Comparison of ENCODE assay signal across 10 mouse cellular contexts in genomic region chr10:43171106-43171505, GRCm38 (mm10). TPM values are rescaled to one million over a fixed set of nuclear protein-coding genes. Genes with fewer than 3 reads are reported as not detected.
DNase-seq lines count a peak whose midpoint lies in the region; ATAC-seq and TF ChIP-seq lines count a peak whose summit lies in the region.
"Had no signal": no experiment of that assay in that cellular context is flagged by ENCODE, and none has a peak within 500 bp of the region (broad histone marks: within the 10 kb centered on the region; RNA-seq: fewer than 3 reads in every experiment).

No protein-coding gene starts in this region.

- no peak overlapping the region for H3K9ac ChIP-seq in forebrain, embryonic 11.5 days (ENCODE audit: low read length)
- H3K9ac ChIP-seq in hindbrain, postnatal 0 days (replicated peaks; ENCODE audit: low read length): peak overlapping the region; percentile 41
- peak overlapping the region; percentile 29 for H3K9ac ChIP-seq in neural tube, embryonic 15.5 days (replicated peaks)

- 0 out of 2 replicates have a peak overlapping the region, but pooled peaks have one; percentile 2 for H3K4me3 ChIP-seq in forebrain, embryonic 11.5 days (ENCODE audit: low read depth, low read length)
- H3K4me3 ChIP-seq in hindbrain, postnatal 0 days (ENCODE audit: low read length): peak overlapping the region; percentile 74
- H3K4me3 ChIP-seq in neural tube, embryonic 15.5 days (replicated peaks): peak overlapping the region; percentile 34

- peak; percentile 24 for DNase-seq in heart, adult 8-10 months (ENCODE audit: low spot score)
- DNase-seq in heart, adult 11 months: no peak
- DNase-seq in forebrain, embryonic 11.5 days (ENCODE audit: low spot score): peak; percentile 63
- DNase-seq in hindbrain, postnatal 0 days (ENCODE audit: low spot score): no peak
- no peak for DNase-seq in testis, postnatal 10 days (ENCODE audit: low spot score)
- no peak for DNase-seq in kidney, postnatal 10 days
- DNase-seq: thymus, adult 18-20 months had no signal

- no peaks in the 10 kb centered on the region for H3K36me3 ChIP-seq in forebrain, embryonic 11.5 days (ENCODE audit: control insufficient read depth, insufficient read depth, low read length)
- H3K36me3 ChIP-seq in hindbrain, postnatal 0 days (ENCODE audit: insufficient read depth, low read length): no peaks in the 10 kb centered on the region
- H3K36me3 ChIP-seq in neural tube, embryonic 15.5 days: no peaks in the 10 kb centered on the region

- no peak for ATAC-seq in forebrain, embryonic 11.5 days (replicated peaks; ENCODE audit: low FRiP score)
- no peak for ATAC-seq in hindbrain, postnatal 0 days
- ATAC-seq in neural tube, embryonic 15.5 days (ENCODE audit: low FRiP score): no peak
- no peak for ATAC-seq in granulocyte monocyte progenitor cell, adult 5-6 weeks (replicated peaks; ENCODE audit: poor library complexity, severe bottlenecking)

- H3K27ac ChIP-seq in forebrain, embryonic 11.5 days (ENCODE audit: low read depth, low read length): no peak overlapping the region
- H3K27ac ChIP-seq in hindbrain, postnatal 0 days: no peak overlapping the region
- H3K27ac ChIP-seq in neural tube, embryonic 15.5 days (replicated peaks): 0 out of 2 replicates have a peak overlapping the region, but pooled peaks have one; percentile 30

- H3K4me2 ChIP-seq in forebrain, embryonic 11.5 days (ENCODE audit: low read depth, low read length, severe bottlenecking): peak overlapping the region; percentile 30
- H3K4me2 ChIP-seq in hindbrain, postnatal 0 days (ENCODE audit: low read depth, low read length): peak overlapping the region; percentile 83
- H3K4me2 ChIP-seq in neural tube, embryonic 15.5 days: peak overlapping the region; percentile 89

- peaks cover 2% of the 10 kb centered on the region; the same call in 1 of the 2 replicates for H3K9me3 ChIP-seq in forebrain, embryonic 11.5 days (ENCODE audit: control insufficient read depth, low read length)
- H3K9me3 ChIP-seq in hindbrain, postnatal 0 days (ENCODE audit: low read length): no peaks in the 10 kb centered on the region
- H3K9me3 ChIP-seq in neural tube, embryonic 15.5 days (replicated peaks): no peaks in the 10 kb centered on the region

- peaks cover 8% of the 10 kb centered on the region; the same call in 1 of the 2 replicates for H3K4me1 ChIP-seq in forebrain, embryonic 11.5 days (replicated peaks; ENCODE audit: control insufficient read depth, insufficient read depth, low read length)
- H3K4me1 ChIP-seq in hindbrain, postnatal 0 days (ENCODE audit: insufficient read depth, low read length): peaks cover 10% of the 10 kb centered on the region; the same call in 1 of the 2 replicates
- H3K4me1 ChIP-seq in neural tube, embryonic 15.5 days: peaks cover 62% of the 10 kb centered on the region

- peaks cover 6% of the 10 kb centered on the region for H3K27me3 ChIP-seq in forebrain, embryonic 11.5 days (ENCODE audit: control insufficient read depth, insufficient read depth, low read length)
- no peaks in the 10 kb centered on the region for H3K27me3 ChIP-seq in hindbrain, postnatal 0 days (ENCODE audit: insufficient read depth, low read length)
- no peaks in the 10 kb centered on the region for H3K27me3 ChIP-seq in neural tube, embryonic 15.5 days (replicated peaks)

- WGBS in forebrain, embryonic 11.5 days: 2% methylated on average over 8 of the region's 8 CpGs
- 11% methylated on average over 8 of the region's 8 CpGs for WGBS in hindbrain, postnatal 0 days
- 8% methylated on average over 8 of the region's 8 CpGs for WGBS in neural tube, embryonic 15.5 days

- no peak for TF ChIP-seq CTCF in hindbrain, postnatal 0 days (IDR thresholded peaks at IDR 0.05; ENCODE audit: low read depth)

RNA-seq across cellular contexts. Expression of gene Sobp, which starts 3.2 kb away (rescaled TPM):
- total RNA-seq in heart, adult 8-10 months (2022): 10 to 100 TPM; 13.3 to 17.7 (median 15.5) TPM
- polyA plus RNA-seq in forebrain, embryonic 11.5 days (2014; fragmentation: Nextera tagmentation; extraction: Ambion mirVana): 5.5 and 5.7 TPM in 2 replicates
- 21.4 and 26.1 TPM in 2 replicates for total RNA-seq in hindbrain, postnatal 0 days (2014; rRNA removed)
- polyA plus RNA-seq in hindbrain, postnatal 0 days (2015; fragmentation: Nextera tagmentation; extraction: Ambion mirVana): 11.9 and 13.8 TPM in 2 replicates
- polyA plus RNA-seq in neural tube, embryonic 15.5 days (2015; fragmentation: Nextera tagmentation; extraction: Ambion mirVana): 7.7 and 10.0 TPM in 2 replicates
- not detected in 2 replicates for total RNA-seq in granulocyte monocyte progenitor cell, adult 5-6 weeks (2014; fragmentation: Nextera tagmentation)
- total RNA-seq in granulocyte monocyte progenitor cell, adult 5-6 weeks (2017): not detected in 2 replicates
- total RNA-seq: common myeloid progenitor, adult 5-6 weeks had no signal

RNA-seq across cellular contexts. Expression of gene 9030612E09Rik, which starts 3.4 kb away (rescaled TPM):
- 1 to 10 TPM; 2.7 to 3.3 (median 2.9) TPM for total RNA-seq in heart, adult 8-10 months (2022)
- 1.3 and 1.7 TPM in 2 replicates for polyA plus RNA-seq in forebrain, embryonic 11.5 days (2014; fragmentation: Nextera tagmentation; extraction: Ambion mirVana)
- 0.58 and 0.73 TPM in 2 replicates for total RNA-seq in hindbrain, postnatal 0 days (2014; rRNA removed)
- polyA plus RNA-seq in hindbrain, postnatal 0 days (2015; fragmentation: Nextera tagmentation; extraction: Ambion mirVana): 1.7 and 1.9 TPM in 2 replicates
- 1.4 and 1.5 TPM in 2 replicates for polyA plus RNA-seq in neural tube, embryonic 15.5 days (2015; fragmentation: Nextera tagmentation; extraction: Ambion mirVana)
- not detected in 2 replicates for total RNA-seq in granulocyte monocyte progenitor cell, adult 5-6 weeks (2014; fragmentation: Nextera tagmentation)
- not detected in 2 replicates for total RNA-seq in granulocyte monocyte progenitor cell, adult 5-6 weeks (2017)
- total RNA-seq: common myeloid progenitor, adult 5-6 weeks had no signal

RNA-seq across cellular contexts. Expression of gene Pdss2, which starts 50.2 kb away (rescaled TPM):
- total RNA-seq in heart, adult 8-10 months (2022): 10 to 100 TPM; 35.6 to 37.5 (median 36.0) TPM
- 15.1 and 16.0 TPM in 2 replicates for polyA plus RNA-seq in forebrain, embryonic 11.5 days (2014; fragmentation: Nextera tagmentation; extraction: Ambion mirVana)
- total RNA-seq in hindbrain, postnatal 0 days (2014; rRNA removed): 18.3 and 20.9 TPM in 2 replicates
- 17.4 and 17.5 TPM in 2 replicates for polyA plus RNA-seq in hindbrain, postnatal 0 days (2015; fragmentation: Nextera tagmentation; extraction: Ambion mirVana)
- 16.1 and 16.8 TPM in 2 replicates for polyA plus RNA-seq in neural tube, embryonic 15.5 days (2015; fragmentation: Nextera tagmentation; extraction: Ambion mirVana)
- total RNA-seq in granulocyte monocyte progenitor cell, adult 5-6 weeks (2014; fragmentation: Nextera tagmentation): 6.9 and 10.1 TPM in 2 replicates
- total RNA-seq in granulocyte monocyte progenitor cell, adult 5-6 weeks (2017): 13.3 and 22.9 TPM in 2 replicates

Comparison
In these comparisons a context has a peak if more than half of its experiments do, and no peak if none do; other contexts are left out.
1. DNase-seq: peak in heart, adult 8-10 months (single experiment) and forebrain, embryonic 11.5 days (single experiment); none in heart, adult 11 months (single experiment), hindbrain, postnatal 0 days (single experiment), testis, postnatal 10 days (single experiment) and kidney, postnatal 10 days (single experiment).
2. H3K4me2 ChIP-seq: peak in every context shown above with its lines; median percentile 89 in neural tube, embryonic 15.5 days; 83 in hindbrain, postnatal 0 days; 30 in forebrain, embryonic 11.5 days.
3. H3K4me3 ChIP-seq: peak in every context shown above with its lines; median percentile 74 in hindbrain, postnatal 0 days; 34 in neural tube, embryonic 15.5 days; 2 in forebrain, embryonic 11.5 days.
4. RNA of gene Sobp, which starts 3.2 kb away (total RNA-seq): 21.4 to 26.1 TPM in hindbrain, postnatal 0 days and 13.3 to 17.7 TPM in heart, adult 8-10 months; not detected in granulocyte monocyte progenitor cell, adult 5-6 weeks; every median in the first group is over 10 times any median in the second.